Mouse (Mus musculus) adrenal gland, postnatal 36 days (tissue): ENCODE measurements around the gene Gm21094. TPM values are rescaled to one million over a fixed set of nuclear protein-coding genes. Genes with fewer than 3 reads are reported as not detected.
"Not testable (repeated sequence)": the region's sequence is repeated elsewhere in the genome, so short reads cannot be mapped to it uniquely, and the experiment has no call there.

Experiments used
- DNase-seq, 2 experiments: peaks; one replicate each; pipeline ENCODE4 v3.0.0; 2021; ENCODE audit warnings: mixed read lengths in 1 of 2
- long read RNA-seq, 2 experiments: library from polyadenylated mRNA; stranded (forward); transcript quantifications; one replicate each; pipeline ENCODE4 v2.0.0; 2021; ENCODE audit warnings: borderline sequencing depth in 2 of 2
- total RNA-seq, 2 experiments: library from RNA; stranded (reverse); gene quantifications; 2 replicates each; pipeline ENCODE4 v1.2.3; 2021

Gm21094 gene
- not detected for total RNA-seq
- long read RNA-seq, experiment 1, result 0 reads
- long read RNA-seq, experiment 2, result 0 reads

- not testable (repeated sequence) for DNase-seq
These were observed at the start of gene Gm21094 for GRCm38 (mm10) chrY:32620343-32620742. TSS of gene Gm21094 (minus strand) at chrY:32620443.
